Mouse (Mus musculus) hindbrain, embryonic 10.5 days (tissue): ENCODE measurements around the gene Zfp30. TPM values are rescaled to one million over a fixed set of nuclear protein-coding genes. Genes with fewer than 3 reads are reported as not detected.

ENCODE experiments used
- DNase-seq: peaks from one replicate; pipeline ENCODE4 v3.0.0-alpha.2; 2017; ENCODE audit warnings: low spot score
- H3K27ac ChIP-seq: fragments of 300-500 bp; sonication (generic); 2 replicates; pipeline ENCODE4 v1.5.1; 2016; ENCODE audit warnings: mild to moderate bottlenecking, moderate library complexity
- H3K27me3 ChIP-seq: fragments of 300-500 bp; sonication (generic); 2 replicates; pipeline ENCODE4 v1.6.1; 2016; ENCODE audit warnings: mild to moderate bottlenecking; ENCODE audit not compliant: poor library complexity, insufficient read depth, severe bottlenecking
- H3K36me3 ChIP-seq: fragments of 300-500 bp; sonication (generic); 2 replicates; pipeline ENCODE4 v1.6.1; 2016; ENCODE audit warnings: mild to moderate bottlenecking, moderate library complexity
- H3K4me1 ChIP-seq: fragments of 300-500 bp; sonication (generic); replicated peaks from 2 replicates; pipeline ENCODE4 v1.6.1; 2016; ENCODE audit warnings: mild to moderate bottlenecking
- H3K4me3 ChIP-seq: fragments of 300-500 bp; sonication (generic); 2 replicates; pipeline ENCODE4 v1.5.1; 2016; ENCODE audit warnings: mild to moderate bottlenecking, moderate library complexity
- H3K9me3 ChIP-seq: fragments of 300-500 bp; sonication (generic); 2 replicates; pipeline ENCODE4 v1.6.1; 2016; ENCODE audit warnings: mild to moderate bottlenecking, moderate library complexity
- WGBS: fragments of 180-500 bp; shearing (Covaris S2); methylation state at CpG from one replicate; pipeline ENCODE4 v1.1.7; 2016; 5-methylcytosine and 5-hydroxymethylcytosine counted together
- polyA plus RNA-seq: library from polyadenylated mRNA; unstranded; fragments of >200 nt; fragmentation: Nextera tagmentation; extraction: Ambion mirVana; gene quantifications from 2 replicates; pipeline ENCODE4 v1.2.1, GENCODE M21; 2016

Zfp30 gene
- polyA plus RNA-seq, 1 experiment from 2014 or later: 6.4 TPM

GRCm38 (mm10) chr7:29785888-29786287, 2.1 kb downstream of the Zfp30 start:
- peak overlapping the region; percentile 94 for H3K4me3 ChIP-seq
- H3K36me3 ChIP-seq: peaks cover 40% of the 10 kb centered on the region
- peaks cover 4% of the 10 kb centered on the region; the same call in 1 of the 2 replicates for H3K9me3 ChIP-seq
- peaks cover 21% of the 10 kb centered on the region for H3K4me1 ChIP-seq
- H3K27ac ChIP-seq: no peak overlapping the region
- no peaks in the 10 kb centered on the region for H3K27me3 ChIP-seq
- DNase-seq: no peak
- 85% methylated on average over 5 of the region's 5 CpGs for WGBS

GRCm38 (mm10) chr7:29792906-29793305, 9.1 kb downstream of the Zfp30 start:
- 25% methylated on average over 27 of the region's 27 CpGs for WGBS
- H3K4me3 ChIP-seq: peak overlapping the region; percentile 11; the same call in 1 of the 2 replicates
- peaks cover 32% of the 10 kb centered on the region for H3K27me3 ChIP-seq
- DNase-seq: no peak
- H3K27ac ChIP-seq: no peak overlapping the region
- peaks cover 66% of the 10 kb centered on the region for H3K36me3 ChIP-seq
- no peaks in the 10 kb centered on the region for H3K4me1 ChIP-seq
- peaks cover 22% of the 10 kb centered on the region for H3K9me3 ChIP-seq

GRCm38 (mm10) chr7:29807046-29807445, 23.2 kb downstream of the Zfp30 start:
- Histone ChIP-seq H3K27ac (no peak overlapping the region), H3K4me3 (no peak overlapping the region), H3K4me1 (no peaks in the 10 kb centered on the region), H3K9me3 (peaks cover 14% of the 10 kb centered on the region; the same call in 1 of the 2 replicates), H3K36me3 (peaks cover 3% of the 10 kb centered on the region; the same call in 1 of the 2 replicates), H3K27me3 (no peaks in the 10 kb centered on the region)
- WGBS: 86% methylated on average over 5 of the region's 5 CpGs
- DNase-seq: no peak

- Histone ChIP-seq H3K27me3 (no peaks in the 10 kb centered on the region), H3K9me3 (peaks cover 8% of the 10 kb centered on the region; the same call in 1 of the 2 replicates), H3K4me3 (no peak overlapping the region), H3K27ac (no peak overlapping the region), H3K4me1 (peaks cover 23% of the 10 kb centered on the region), H3K36me3 (peaks cover 3% of the 10 kb centered on the region; the same call in 1 of the 2 replicates)
- 92% methylated on average over 1 of the region's 1 CpGs for WGBS
- no peak for DNase-seq
Observed at GRCm38 (mm10) chr7:29812244-29812643, 28.4 kb downstream of the Zfp30 start.

GRCm38 (mm10) chr7:29814381-29814780, 30.6 kb downstream of the Zfp30 start:
- 92% methylated on average over 2 of the region's 2 CpGs for WGBS
- peaks cover 3% of the 10 kb centered on the region; the same call in 1 of the 2 replicates for H3K36me3 ChIP-seq
- 0 out of 2 replicates have a peak overlapping the region, but pooled peaks have one; percentile 77 for H3K4me3 ChIP-seq
- H3K27me3 ChIP-seq: no peaks in the 10 kb centered on the region
- peaks cover 6% of the 10 kb centered on the region; the same call in 1 of the 2 replicates for H3K9me3 ChIP-seq
- no peak overlapping the region for H3K27ac ChIP-seq
- H3K4me1 ChIP-seq: peaks cover 38% of the 10 kb centered on the region
- no peak for DNase-seq

GRCm38 (mm10) chr7:29815061-29815784, 31.4 kb downstream of the Zfp30 start:
- Histone ChIP-seq H3K36me3 (peaks cover 3% of the 10 kb centered on the region; the same call in 1 of the 2 replicates), H3K27ac (peak overlapping the region; percentile 88), H3K27me3 (no peaks in the 10 kb centered on the region), H3K4me1 (peaks cover 40% of the 10 kb centered on the region), H3K4me3 (peak overlapping the region; percentile 77), H3K9me3 (peaks cover 4% of the 10 kb centered on the region; the same call in 1 of the 2 replicates)
- DNase-seq: no peak
- whole genome bisulfite sequencing: 2% methylated on average over 12 of the region's 12 CpGs

GRCm38 (mm10) chr7:29815910-29816429, 32.2 kb downstream of the Zfp30 start, which contains the start of gene Zfp790:
Gene Zfp790 (plus strand): TSS chr7:29816114.
- Histone ChIP-seq H3K9me3 (no peaks in the 10 kb centered on the region; the same call in 1 of the 2 replicates), H3K4me3 (peak within 1 kb of the TSS; percentile 77), H3K27ac (peak within 1 kb of the TSS; percentile 88), H3K27me3 (no peaks in the 10 kb centered on the region), H3K4me1 (peaks cover 40% of the 10 kb centered on the region), H3K36me3 (peaks cover 5% of the 10 kb centered on the region)
- under 1% methylated on average over 26 of the region's 26 CpGs for WGBS
- DNase-seq: peak; percentile 90

GRCm38 (mm10) chr7:29818619-29819254, 34.9 kb downstream of the Zfp30 start:
- no peaks in the 10 kb centered on the region for H3K27me3 ChIP-seq
- H3K36me3 ChIP-seq: peaks cover 28% of the 10 kb centered on the region
- H3K27ac ChIP-seq: peak overlapping the region; percentile 81
- DNase-seq: peak; percentile 67
- 4% methylated on average over 12 of the region's 12 CpGs for WGBS
- peaks cover 40% of the 10 kb centered on the region for H3K4me1 ChIP-seq
- H3K4me3 ChIP-seq: peak overlapping the region; percentile 65
- no peaks in the 10 kb centered on the region for H3K9me3 ChIP-seq

- 94% methylated on average over 12 of the region's 12 CpGs for WGBS
- Histone ChIP-seq H3K27ac (no peak overlapping the region), H3K9me3 (peaks cover 7% of the 10 kb centered on the region; the same call in 1 of the 2 replicates), H3K27me3 (no peaks in the 10 kb centered on the region), H3K4me1 (no peaks in the 10 kb centered on the region), H3K4me3 (no peak overlapping the region), H3K36me3 (peaks cover 91% of the 10 kb centered on the region)
- DNase-seq: no peak
Observed at GRCm38 (mm10) chr7:29828001-29828400, 44.2 kb downstream of the Zfp30 start.

GRCm38 (mm10) chr7:29829804-29830203, 46.0 kb downstream of the Zfp30 start:
- Histone ChIP-seq H3K36me3 (peaks cover 87% of the 10 kb centered on the region), H3K4me3 (no peak overlapping the region)
- 88% methylated on average over 12 of the region's 12 CpGs for WGBS

GRCm38 (mm10) chr7:29836816-29837215, 53.0 kb downstream of the Zfp30 start:
- 86% methylated on average over 1 of the region's 1 CpGs for WGBS
- Histone ChIP-seq H3K9me3 (no peaks in the 10 kb centered on the region), H3K4me3 (no peak overlapping the region), H3K36me3 (peaks cover 23% of the 10 kb centered on the region), H3K4me1 (no peaks in the 10 kb centered on the region), H3K27me3 (no peaks in the 10 kb centered on the region), H3K27ac (no peak overlapping the region)
- no peak for DNase-seq

More at GRCm38 (mm10) chr7:29829804-29830203, 46.0 kb downstream of the Zfp30 start:
- Histone ChIP-seq H3K27ac (no peak overlapping the region), H3K27me3 (no peaks in the 10 kb centered on the region), H3K4me1 (no peaks in the 10 kb centered on the region), H3K9me3 (peaks cover 7% of the 10 kb centered on the region; the same call in 1 of the 2 replicates)
- no peak for DNase-seq

- H3K36me3 ChIP-seq: peaks cover 17% of the 10 kb centered on the region
- H3K9me3 ChIP-seq: no peaks in the 10 kb centered on the region
- no peaks in the 10 kb centered on the region for H3K4me1 ChIP-seq
- WGBS: 86% methylated on average over 3 of the region's 3 CpGs
- no peaks in the 10 kb centered on the region for H3K27me3 ChIP-seq
- H3K27ac ChIP-seq: no peak overlapping the region
- H3K4me3 ChIP-seq: no peak overlapping the region
- DNase-seq: no peak
Observed at GRCm38 (mm10) chr7:29839256-29839655, 55.5 kb downstream of the Zfp30 start.
